Mouse (Mus musculus) spleen, adult 2 months (tissue): ENCODE data around the gene Mylk.

Experiments used
- CTCF ChIP-seq: fragments of 200-500 bp; IDR thresholded peaks from 2 replicates; pipeline ENCODE4 v1.5.1; 2011; ENCODE audit warnings: mild to moderate bottlenecking, inconsistent platforms; ENCODE audit not compliant: insufficient read depth, insufficient read length, insufficient replicate concordance; ENCODE audit errors: extremely low read depth
- POLR2A ChIP-seq: fragments of 200-500 bp; IDR thresholded peaks from 2 replicates; pipeline ENCODE4 v1.6.1; 2011; ENCODE audit warnings: low read depth, low read length, inconsistent platforms

- TF ChIP-seq POLR2A (no peak), CTCF (no peak)
Measured at GRCm38 (mm10) chr16:34952798-34953197, 207.8 kb downstream of the Mylk start.
